Mouse (Mus musculus): ENCODE measurements around the gene 4930438A08Rik. TPM values are rescaled to one million over a fixed set of nuclear protein-coding genes. Genes with fewer than 3 reads are reported as not detected.

The 4930438A08Rik gene
- polyA plus RNA-seq, 1 experiment: not detected

- WGBS: 4% methylated on average over 37 of the region's 37 CpGs
- no peak overlapping the region for H3K27ac ChIP-seq (ENCODE audit: insufficient read depth, low read length)
- DNase-seq: peak in 1 of 2 experiments; percentile 8
- peaks cover 5% of the 10 kb centered on the region; the same call in 1 of the 2 replicates for H3K4me1 ChIP-seq (ENCODE audit: control insufficient read depth, insufficient read depth, low read length)
- peak overlapping the region; percentile 42 for H3K4me3 ChIP-seq (replicated peaks; ENCODE audit: insufficient read depth, low read depth, low read length)
- no peak; the same call in 1 of the 2 replicates for TF ChIP-seq CTCF (IDR thresholded peaks at IDR 0.05; ENCODE audit: borderline replicate concordance, insufficient read depth, low read depth, low read length)
- TF ChIP-seq POLR2A (IDR thresholded peaks at IDR 0.05; ENCODE audit: borderline replicate concordance, insufficient read depth, low read length): no peak
- no peaks in the 10 kb centered on the region for H3K27me3 ChIP-seq (ENCODE audit: control insufficient read depth, insufficient read depth, low read length)
Observed at GRCm38 (mm10) chr11:58238840-58239791, 35.5 kb upstream of the 4930438A08Rik start.

- Histone ChIP-seq H3K27ac (ENCODE audit: insufficient read depth, low read length) (no peak overlapping the region), H3K4me1 (ENCODE audit: control insufficient read depth, insufficient read depth, low read length) (no peaks in the 10 kb centered on the region), H3K4me3 (replicated peaks; ENCODE audit: insufficient read depth, low read depth, low read length) (no peak overlapping the region), H3K27me3 (ENCODE audit: control insufficient read depth, insufficient read depth, low read length) (no peaks in the 10 kb centered on the region; the same call in 1 of the 2 replicates)
- TF ChIP-seq CTCF (IDR thresholded peaks at IDR 0.05; ENCODE audit: borderline replicate concordance, insufficient read depth, low read depth, low read length) (no peak), POLR2A (IDR thresholded peaks at IDR 0.05; ENCODE audit: borderline replicate concordance, insufficient read depth, low read length) (no peak)
- 23% methylated on average over 4 of the region's 4 CpGs for WGBS
- no peak for DNase-seq
Observed at GRCm38 (mm10) chr11:58247294-58247693, 27.3 kb upstream of the 4930438A08Rik start.

GRCm38 (mm10) chr11:58249203-58249981 lies 25.2 kb upstream of the 4930438A08Rik start:
- no peak for DNase-seq
- WGBS: 87% methylated on average over 7 of the region's 7 CpGs
- no peaks in the 10 kb centered on the region for H3K4me1 ChIP-seq (ENCODE audit: control insufficient read depth, insufficient read depth, low read length)

GRCm38 (mm10) chr11:58250550-58250949 lies 24.0 kb upstream of the 4930438A08Rik start:
- no peak overlapping the region for H3K4me3 ChIP-seq (replicated peaks; ENCODE audit: insufficient read depth, low read depth, low read length)
- H3K27ac ChIP-seq (ENCODE audit: insufficient read depth, low read length): no peak overlapping the region
- 73% methylated on average over 5 of the region's 5 CpGs for WGBS
- no peak for DNase-seq
- no peaks in the 10 kb centered on the region for H3K4me1 ChIP-seq (ENCODE audit: control insufficient read depth, insufficient read depth, low read length)
- no peak for TF ChIP-seq CTCF (IDR thresholded peaks at IDR 0.05; ENCODE audit: borderline replicate concordance, insufficient read depth, low read depth, low read length)
- H3K27me3 ChIP-seq (ENCODE audit: control insufficient read depth, insufficient read depth, low read length): no peaks in the 10 kb centered on the region; the same call in 1 of the 2 replicates

More at GRCm38 (mm10) chr11:58249203-58249981, 25.2 kb upstream of the 4930438A08Rik start:
- TF ChIP-seq CTCF (IDR thresholded peaks at IDR 0.05; ENCODE audit: borderline replicate concordance, insufficient read depth, low read depth, low read length): no peak
- no peak for TF ChIP-seq POLR2A (IDR thresholded peaks at IDR 0.05; ENCODE audit: borderline replicate concordance, insufficient read depth, low read length)
- Histone ChIP-seq H3K27ac (ENCODE audit: insufficient read depth, low read length) (no peak overlapping the region), H3K27me3 (ENCODE audit: control insufficient read depth, insufficient read depth, low read length) (no peaks in the 10 kb centered on the region; the same call in 1 of the 2 replicates), H3K4me3 (replicated peaks; ENCODE audit: insufficient read depth, low read depth, low read length) (no peak overlapping the region)

GRCm38 (mm10) chr11:58254411-58254810 lies 20.2 kb upstream of the 4930438A08Rik start:
- Histone ChIP-seq H3K4me3 (replicated peaks; ENCODE audit: insufficient read depth, low read depth, low read length) (no peak overlapping the region), H3K27ac (ENCODE audit: insufficient read depth, low read length) (no peak overlapping the region), H3K4me1 (ENCODE audit: control insufficient read depth, insufficient read depth, low read length) (no peaks in the 10 kb centered on the region), H3K27me3 (ENCODE audit: control insufficient read depth, insufficient read depth, low read length) (no peaks in the 10 kb centered on the region)
- no peak for DNase-seq
- TF ChIP-seq POLR2A (IDR thresholded peaks at IDR 0.05; ENCODE audit: borderline replicate concordance, insufficient read depth, low read length) (no peak), CTCF (IDR thresholded peaks at IDR 0.05; ENCODE audit: borderline replicate concordance, insufficient read depth, low read depth, low read length) (no peak)
- WGBS: 92% methylated on average over 3 of the region's 3 CpGs

GRCm38 (mm10) chr11:58257816-58258215 lies 16.8 kb upstream of the 4930438A08Rik start:
- WGBS: 71% methylated on average over 5 of the region's 5 CpGs
- DNase-seq: no peak
- Histone ChIP-seq H3K4me3 (replicated peaks; ENCODE audit: insufficient read depth, low read depth, low read length) (no peak overlapping the region), H3K4me1 (ENCODE audit: control insufficient read depth, insufficient read depth, low read length) (no peaks in the 10 kb centered on the region), H3K27ac (ENCODE audit: insufficient read depth, low read length) (no peak overlapping the region), H3K27me3 (ENCODE audit: control insufficient read depth, insufficient read depth, low read length) (no peaks in the 10 kb centered on the region)
- no peak for TF ChIP-seq POLR2A (IDR thresholded peaks at IDR 0.05; ENCODE audit: borderline replicate concordance, insufficient read depth, low read length)
- no peak for TF ChIP-seq CTCF (IDR thresholded peaks at IDR 0.05; ENCODE audit: borderline replicate concordance, insufficient read depth, low read depth, low read length)

GRCm38 (mm10) chr11:58260156-58260555 lies 14.4 kb upstream of the 4930438A08Rik start:
- TF ChIP-seq CTCF (IDR thresholded peaks at IDR 0.05; ENCODE audit: borderline replicate concordance, insufficient read depth, low read depth, low read length) (no peak), POLR2A (IDR thresholded peaks at IDR 0.05; ENCODE audit: borderline replicate concordance, insufficient read depth, low read length) (no peak)
- no peak for DNase-seq
- Histone ChIP-seq H3K27ac (ENCODE audit: insufficient read depth, low read length) (no peak overlapping the region), H3K4me3 (replicated peaks; ENCODE audit: insufficient read depth, low read depth, low read length) (no peak overlapping the region), H3K4me1 (ENCODE audit: control insufficient read depth, insufficient read depth, low read length) (no peaks in the 10 kb centered on the region), H3K27me3 (ENCODE audit: control insufficient read depth, insufficient read depth, low read length) (no peaks in the 10 kb centered on the region)
- 81% methylated on average over 4 of the region's 4 CpGs for WGBS
